Mouse (Mus musculus) liver, embryonic 14.5 days (tissue): ENCODE results near the gene Lefty2.

Source experiments
- CTCF ChIP-seq: IDR thresholded peaks from 2 replicates; pipeline ENCODE4 v1.5.1; 2016; ENCODE audit warnings: antibody characterized with exemption, low read depth, control low read depth
- EP300 ChIP-seq: IDR thresholded peaks from 2 replicates; pipeline ENCODE4 v1.6.1; 2016; ENCODE audit warnings: antibody characterized with exemption, low read depth

- TF ChIP-seq CTCF (no peak), EP300 (no peak)
These were observed 40.8 kb downstream of the Lefty2 start for GRCm38 (mm10) chr1:180933659-180934058.
